Mouse (Mus musculus): ENCODE measurements around the gene Olfr538. TPM values are rescaled to one million over a fixed set of nuclear protein-coding genes. Genes with fewer than 3 reads are reported as not detected.
"Not testable (repeated sequence)": the region's sequence is repeated elsewhere in the genome, so short reads cannot be mapped to it uniquely, and the experiment has no call there.

Gene Olfr538
- 0.11 and 0.13 TPM in 2 replicates for polyA plus RNA-seq (2012; rRNA removed)

DNA sequence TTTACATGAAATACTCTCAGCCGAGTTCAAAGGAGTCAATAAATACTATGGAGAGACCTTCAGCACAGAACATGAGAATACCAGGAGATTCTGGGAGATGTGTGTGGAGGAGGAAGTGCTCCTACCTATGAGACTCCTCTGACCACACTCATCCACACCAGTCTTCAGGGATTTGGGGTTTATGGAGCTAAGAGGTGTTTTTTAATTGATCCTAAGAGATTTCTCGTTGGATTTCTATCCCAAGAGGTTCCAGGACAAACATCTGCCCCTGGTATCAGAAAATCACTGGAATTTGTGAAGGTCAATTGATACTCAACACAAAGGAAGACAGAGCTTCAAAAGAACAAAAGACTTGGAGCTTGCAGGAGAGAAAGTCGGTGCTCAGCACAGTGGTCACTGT lies at the start of gene Olfr538:
Gene Olfr538, plus strand, starts transcription at position 301 of the 400 bp plus-strand sequence.
- Histone ChIP-seq H3K4me1 (ENCODE audit: control insufficient read depth, insufficient read depth, low read length) (no peaks in the 10 kb centered on the region), H3K36me3 (ENCODE audit: control insufficient read depth, insufficient read depth, low read length) (no peaks in the 10 kb centered on the region), H3K27me3 (ENCODE audit: control insufficient read depth, insufficient read depth, low read length) (no peaks in the 10 kb centered on the region), H3K27ac (ENCODE audit: control insufficient read depth, insufficient read depth, low read depth, low read length) (no peak within 1 kb of the TSS), H3K4me3 (ENCODE audit: control insufficient read depth, low read depth, low read length) (no peak within 1 kb of the TSS)
- TF ChIP-seq CTCF (IDR thresholded peaks at IDR 0.05; ENCODE audit: control insufficient read depth, insufficient read depth, insufficient replicate concordance, low read depth, low read length) (no peak), POLR2A (IDR thresholded peaks at IDR 0.05; ENCODE audit: control insufficient read depth, low read depth, low read length) (no peak)

DNA sequence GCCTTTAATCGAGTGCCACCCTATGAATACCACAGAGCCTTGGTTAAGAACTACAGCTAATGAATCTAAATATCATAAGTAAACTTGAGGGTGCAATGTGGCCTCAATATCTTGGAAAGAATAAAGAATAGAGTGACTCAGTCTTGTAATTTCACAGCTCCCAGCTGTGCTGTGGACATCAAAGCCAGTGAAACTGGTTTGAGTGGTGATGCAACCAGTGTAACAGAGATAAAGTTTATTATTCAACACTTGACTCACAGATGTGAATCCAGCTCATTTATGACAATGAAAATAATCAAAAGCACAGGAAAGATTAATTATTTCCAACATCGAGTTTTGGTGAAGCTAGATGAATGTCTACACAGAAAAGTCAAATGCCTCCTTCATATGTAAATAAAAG lies 27.9 kb upstream of the Olfr538 start:
- Histone ChIP-seq H3K27ac (ENCODE audit: control insufficient read depth, insufficient read depth, low read depth, low read length) (no peak overlapping the region), H3K4me1 (ENCODE audit: control insufficient read depth, insufficient read depth, low read length) (no peaks in the 10 kb centered on the region), H3K36me3 (ENCODE audit: control insufficient read depth, insufficient read depth, low read length) (no peaks in the 10 kb centered on the region), H3K27me3 (ENCODE audit: control insufficient read depth, insufficient read depth, low read length) (no peaks in the 10 kb centered on the region), H3K4me3 (ENCODE audit: control insufficient read depth, low read depth, low read length) (no peak overlapping the region)
- TF ChIP-seq POLR2A (IDR thresholded peaks at IDR 0.05; ENCODE audit: control insufficient read depth, low read depth, low read length) (no peak), CTCF (IDR thresholded peaks at IDR 0.05; ENCODE audit: control insufficient read depth, insufficient read depth, insufficient replicate concordance, low read depth, low read length) (no peak)

DNA sequence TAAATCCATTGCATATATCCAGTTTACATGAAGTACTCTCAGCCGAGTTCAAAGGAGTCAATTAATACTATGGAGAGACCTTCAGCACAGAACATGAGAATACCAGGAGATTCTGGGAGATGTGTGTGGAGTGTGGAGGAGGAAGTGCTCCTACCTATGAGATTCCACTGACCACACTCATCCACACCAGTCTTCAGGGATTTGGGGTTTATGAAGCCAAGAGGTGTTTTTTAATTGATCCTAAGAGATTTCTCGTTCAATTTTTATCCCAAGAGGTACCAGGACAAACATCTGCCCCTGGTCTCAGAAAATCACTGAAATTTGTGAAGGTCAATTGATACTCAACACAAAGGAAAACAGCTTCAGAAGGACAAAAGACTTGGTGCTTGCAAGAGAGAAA lies 33.3 kb downstream of the Olfr538 start, which contains the start of gene Olfr46:
Gene Olfr46, plus strand, starts transcription at position 301 of the 400 bp plus-strand sequence.
- H3K4me3 ChIP-seq (ENCODE audit: control insufficient read depth, low read depth, low read length); H3K36me3 ChIP-seq (ENCODE audit: control insufficient read depth, insufficient read depth, low read length); H3K4me1 ChIP-seq (ENCODE audit: control insufficient read depth, insufficient read depth, low read length): not testable (repeated sequence)

More for the DNA sequence above, 33.3 kb downstream of the Olfr538 start, which contains the start of gene Olfr46:
- not testable (repeated sequence) for H3K27me3 ChIP-seq (ENCODE audit: control insufficient read depth, insufficient read depth, low read length); H3K27ac ChIP-seq (ENCODE audit: control insufficient read depth, insufficient read depth, low read depth, low read length)

Other genes with a start within 250 kb of the Olfr538 start
- not detected in 2 replicates for gene Olfr525, start 247.0 kb upstream of the Olfr538 start, polyA plus RNA-seq (2012; rRNA removed)
- not detected in 2 replicates for gene Olfr527, start 233.9 kb upstream of the Olfr538 start, polyA plus RNA-seq (2012; rRNA removed)
- not detected in 2 replicates for gene Olfr60, start 206.2 kb upstream of the Olfr538 start, polyA plus RNA-seq (2012; rRNA removed)
- not detected in 2 replicates for gene Olfr530, start 191.6 kb upstream of the Olfr538 start, polyA plus RNA-seq (2012; rRNA removed)
- gene Olfr531, start 165.0 kb upstream of the Olfr538 start, polyA plus RNA-seq (2012; rRNA removed) = not detected in 2 replicates
- not detected in 2 replicates for gene Olfr532, start 146.2 kb upstream of the Olfr538 start, polyA plus RNA-seq (2012; rRNA removed)
- gene Olfr533, start 104.5 kb upstream of the Olfr538 start, polyA plus RNA-seq (2012; rRNA removed) = not detected in 2 replicates
- not detected in 2 replicates for gene Olfr535, start 83.7 kb upstream of the Olfr538 start, polyA plus RNA-seq (2012; rRNA removed)
- not detected in 2 replicates for gene Olfr536, start 60.5 kb upstream of the Olfr538 start, polyA plus RNA-seq (2012; rRNA removed)
- 0.17 and 0.32 TPM in 2 replicates for gene Olfr46, start 33.4 kb downstream of the Olfr538 start, polyA plus RNA-seq (2012; rRNA removed)
- gene Olfr61, start 61.1 kb downstream of the Olfr538 start, polyA plus RNA-seq (2012; rRNA removed) = 0.08 and 0.26 TPM in 2 replicates
- 0.28 TPM in 1 of 2 replicates, not detected in the other for gene Olfr53, start 78.6 kb downstream of the Olfr538 start, polyA plus RNA-seq (2012; rRNA removed)
- gene Olfr539, start 92.0 kb downstream of the Olfr538 start, polyA plus RNA-seq (2012; rRNA removed) = 0.65 and 0.82 TPM in 2 replicates
- not detected in 2 replicates for gene Olfr45, start 114.1 kb downstream of the Olfr538 start, polyA plus RNA-seq (2012; rRNA removed)
- gene Olfr541, start 129.4 kb downstream of the Olfr538 start, polyA plus RNA-seq (2012; rRNA removed) = not detected in 2 replicates
- gene Cyp2e1, start 195.9 kb downstream of the Olfr538 start, polyA plus RNA-seq (2012; rRNA removed) = 0.33 and 0.84 TPM in 2 replicates
- 249 and 286 TPM in 2 replicates for gene Syce1, start 220.0 kb downstream of the Olfr538 start, polyA plus RNA-seq (2012; rRNA removed)

Data from testis, adult 2 months (tissue).